Mouse (Mus musculus) stomach, postnatal 0 days (tissue): ENCODE results near the gene Ube2h.

Source experiments
- CTCF ChIP-seq: IDR thresholded peaks from 2 replicates; pipeline ENCODE4 v1.5.1; 2016; ENCODE audit warnings: antibody characterized with exemption, low read depth, mild to moderate bottlenecking, moderate library complexity
- EP300 ChIP-seq: optimal IDR thresholded peaks from 2 replicates; pipeline ENCODE3; 2016; ENCODE audit warnings: antibody characterized with exemption

DNA sequence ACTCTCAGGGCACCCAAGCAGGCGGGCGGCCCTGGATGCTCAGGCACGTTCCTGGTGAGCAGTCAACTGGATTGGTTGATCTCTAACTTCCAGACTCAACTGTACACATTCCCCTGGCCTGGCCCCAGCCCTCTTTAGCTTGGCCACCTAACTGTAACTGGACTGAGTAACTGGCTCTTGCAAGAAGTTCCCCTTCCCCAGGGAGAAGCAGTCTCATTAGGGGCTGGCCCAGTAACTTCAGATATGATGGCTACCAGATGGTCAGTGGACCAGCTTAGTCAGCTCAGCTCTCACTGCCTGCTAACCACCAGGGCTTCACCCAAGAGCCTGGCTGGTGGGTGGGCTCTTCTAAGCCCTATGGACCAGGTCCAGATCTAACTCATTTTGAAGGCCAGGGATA is 136.1 kb downstream of the Ube2h start:
- no peak for TF ChIP-seq CTCF
- TF ChIP-seq EP300, result no peak
